Mouse (Mus musculus) gonadal fat pad, adult 2 months (tissue): Measurements from ENCODE around the gene Zswim5. TPM values are rescaled to one million over a fixed set of nuclear protein-coding genes. Genes with fewer than 3 reads are reported as not detected.
"Not testable (repeated sequence)": the region's sequence is repeated elsewhere in the genome, so short reads cannot be mapped to it uniquely, and the experiment has no call there.

Experiments used
- DNase-seq: peaks from one replicate; pipeline ENCODE4 v3.0.0-alpha.2; 2012; ENCODE audit warnings: low read depth
- polyA plus RNA-seq: library from polyadenylated mRNA; depleted of rRNA; stranded (reverse); fragments of >200 nt; gene quantifications from 2 replicates; pipeline ENCODE4 v1.2.3, GENCODE M21; 2012; rRNA removed

The Zswim5 gene
- 2.3 and 3.8 TPM in 2 replicates for polyA plus RNA-seq

DNA sequence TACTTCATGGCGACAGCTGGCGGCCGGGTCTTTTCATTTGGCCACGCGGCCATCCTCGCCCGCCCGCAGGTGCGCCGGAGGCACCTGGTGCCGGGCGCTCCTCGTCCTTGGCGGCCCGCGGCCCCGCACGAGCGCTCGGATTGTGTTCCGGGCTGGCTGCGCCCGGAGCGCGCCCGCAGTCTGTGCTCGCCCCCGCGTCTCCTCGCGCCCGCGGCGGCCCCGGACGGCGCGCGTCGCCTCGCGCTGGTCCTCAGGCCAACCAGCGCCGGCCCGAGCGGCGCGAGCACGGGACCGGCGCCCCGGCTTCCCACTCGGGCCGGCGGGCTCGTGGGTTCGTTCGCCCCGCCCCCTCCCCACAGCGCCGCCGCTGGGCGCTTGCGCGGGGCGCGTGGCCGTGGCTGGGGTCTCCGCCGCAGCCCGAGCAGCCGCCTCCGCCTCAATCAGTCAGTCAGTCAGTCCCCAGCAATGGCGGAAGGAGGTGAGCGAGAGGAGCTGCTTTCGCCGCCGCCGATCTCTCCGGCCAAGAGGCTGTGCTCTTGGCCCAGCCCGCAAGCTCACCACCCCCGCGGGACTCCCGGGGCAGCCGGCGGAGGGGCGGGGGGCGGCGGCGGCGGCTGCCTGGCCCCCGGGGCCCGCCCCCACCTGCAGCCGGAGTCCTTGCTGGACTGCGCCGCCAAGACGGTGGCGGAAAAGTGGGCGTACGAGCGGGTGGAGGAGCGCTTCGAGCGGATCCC lies at the start of gene Zswim5:
Gene Zswim5 (plus strand): TSS at position 382 of the 734 bp plus-strand sequence.
- no peak for DNase-seq

DNA sequence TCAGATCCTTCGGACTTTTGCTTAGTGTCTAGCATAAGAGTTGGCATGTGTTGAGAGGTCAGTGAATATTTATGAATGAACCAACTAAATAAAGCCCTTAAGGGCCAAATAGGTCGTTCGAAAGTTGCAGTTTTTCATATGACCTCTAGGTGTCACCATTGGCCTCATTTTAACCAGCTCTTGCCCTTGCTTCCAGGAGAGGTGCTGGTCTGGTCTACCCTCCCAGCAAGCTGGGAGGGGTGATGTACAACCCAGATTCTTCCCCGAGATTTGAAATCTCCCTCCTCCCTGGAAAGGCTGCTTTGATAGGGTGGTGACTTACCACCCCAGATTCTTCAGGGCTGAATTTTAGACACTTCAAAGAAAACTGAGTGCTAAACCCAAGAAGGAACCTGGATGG lies 49.4 kb upstream of the Zswim5 start:
- no peak for DNase-seq

DNA sequence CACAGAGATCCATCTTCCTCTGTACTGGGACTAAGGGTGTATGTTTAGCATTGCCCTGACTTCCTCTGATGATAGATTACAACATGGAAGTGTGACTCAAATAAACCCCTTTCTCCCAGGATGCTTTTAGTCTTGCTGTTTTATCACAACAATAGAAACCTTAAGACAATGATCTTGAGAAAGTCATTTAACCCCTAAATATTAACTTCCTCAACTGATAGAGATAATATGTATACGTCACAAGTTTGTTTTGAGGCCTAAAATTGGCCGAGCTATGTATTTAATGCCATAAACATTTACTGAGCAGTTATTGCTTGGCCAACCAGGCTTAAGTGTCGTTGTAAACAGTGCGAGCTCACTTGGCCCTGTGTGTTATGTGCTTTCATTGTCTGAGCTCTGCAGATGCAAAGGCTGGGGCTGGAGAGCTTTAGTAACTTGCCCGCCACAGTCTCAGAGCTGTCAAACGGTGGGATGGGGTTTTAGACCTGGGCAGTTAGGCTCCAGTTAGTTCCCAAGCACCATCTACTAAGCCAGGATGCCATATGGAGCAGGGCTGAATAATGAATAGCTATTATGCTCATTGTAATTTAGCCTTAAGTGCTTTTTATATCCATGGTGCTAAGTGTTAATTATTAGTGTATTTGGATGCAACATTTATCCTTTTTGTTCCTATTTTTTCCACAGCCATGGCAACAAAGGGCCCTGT lies 47.7 kb upstream of the Zswim5 start:
- DNase-seq: no peak

DNA sequence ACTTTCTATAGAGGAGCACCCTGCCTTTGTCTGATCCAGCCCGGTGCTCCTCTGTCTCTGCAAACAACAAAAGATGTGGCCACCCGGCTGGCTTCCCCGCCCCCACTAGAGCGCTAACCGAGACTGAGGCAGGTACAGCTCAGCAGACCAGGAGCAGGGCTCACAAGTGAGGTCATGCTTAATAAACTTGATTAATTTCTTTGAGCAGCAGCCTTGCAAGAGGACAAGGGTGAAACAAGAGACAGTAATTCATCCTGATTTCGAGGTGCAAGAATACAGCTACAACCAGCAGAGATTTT lies 47.2 kb upstream of the Zswim5 start:
- DNase-seq: no peak

DNA sequence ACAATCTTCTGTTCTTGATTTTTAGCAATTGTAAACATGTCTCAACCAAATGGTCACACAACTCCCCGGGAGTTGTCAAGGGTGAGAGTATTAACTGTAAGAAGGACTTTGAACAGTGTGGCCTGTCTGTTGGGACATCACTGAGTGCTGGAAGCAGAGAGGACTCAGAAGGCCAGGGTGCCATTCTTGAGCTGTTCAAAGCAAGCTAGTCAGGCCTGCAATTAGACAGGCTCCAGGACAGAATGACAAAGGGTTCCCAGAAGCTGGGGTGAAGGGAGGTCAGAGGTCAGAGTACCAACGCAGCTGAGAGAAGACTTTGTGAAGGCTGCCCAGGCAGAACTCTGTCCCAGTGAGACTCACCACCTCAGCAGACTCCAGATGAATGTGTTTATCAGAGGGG lies 38.2 kb upstream of the Zswim5 start:
- DNase-seq: no peak

DNA sequence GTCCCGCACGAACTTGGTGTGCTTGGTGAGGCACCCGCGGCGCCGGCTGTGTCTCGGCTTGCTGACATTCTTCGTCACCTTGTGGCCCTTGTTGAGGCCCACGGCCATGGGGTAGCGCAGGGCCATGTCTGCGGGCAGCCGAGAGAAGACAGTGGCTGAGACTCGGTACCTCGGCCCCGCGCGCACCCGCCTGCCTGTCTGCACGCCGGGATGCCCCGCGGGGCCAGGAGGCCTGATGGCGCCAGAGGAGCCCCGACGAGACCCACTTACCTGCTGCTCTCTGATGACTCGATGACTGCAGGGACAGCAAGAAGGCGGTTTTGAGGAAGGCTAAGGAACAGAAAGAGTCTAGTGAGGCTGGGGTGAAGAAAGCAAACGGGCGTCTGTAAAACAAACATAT lies 37.1 kb upstream of the Zswim5 start:
- not testable (repeated sequence) for DNase-seq

DNA sequence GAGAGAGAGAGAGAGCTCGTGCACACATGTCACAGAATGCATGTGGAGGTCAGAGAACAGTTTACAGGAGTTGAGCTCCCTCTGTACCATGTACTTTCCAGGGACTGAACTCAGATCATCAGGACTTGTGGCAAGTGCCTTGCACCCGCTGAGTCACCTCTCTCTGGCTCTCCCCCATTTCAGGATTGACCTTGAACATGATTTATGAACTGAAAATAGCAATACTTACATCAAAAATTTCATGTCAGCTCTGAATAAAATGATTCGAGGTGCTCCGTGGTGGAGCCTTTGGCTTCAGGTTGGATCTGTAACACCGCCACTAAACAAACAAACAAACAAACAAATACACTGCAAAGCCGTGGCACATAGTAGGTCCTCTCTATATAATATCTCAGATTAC lies 36.3 kb upstream of the Zswim5 start:
- no peak for DNase-seq

DNA sequence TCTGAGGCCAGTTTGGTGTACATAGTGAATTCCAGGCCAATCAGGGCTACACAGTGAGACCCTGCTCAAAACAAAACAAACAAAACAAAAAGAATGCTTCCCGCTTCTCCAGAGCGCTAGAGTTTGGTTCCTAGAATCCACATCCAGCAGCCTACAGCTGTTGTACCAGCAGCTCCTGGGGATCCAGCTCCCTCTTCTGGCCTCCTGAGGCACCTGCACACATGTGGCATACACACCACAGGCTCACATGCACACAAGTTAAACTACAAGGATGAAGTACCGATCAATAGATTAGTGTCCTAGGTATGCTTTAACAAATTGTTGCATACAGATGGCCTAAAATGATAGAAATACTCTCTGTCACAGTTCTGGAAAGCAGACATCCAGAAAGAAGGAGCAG lies 32.9 kb upstream of the Zswim5 start:
- no peak for DNase-seq

DNA sequence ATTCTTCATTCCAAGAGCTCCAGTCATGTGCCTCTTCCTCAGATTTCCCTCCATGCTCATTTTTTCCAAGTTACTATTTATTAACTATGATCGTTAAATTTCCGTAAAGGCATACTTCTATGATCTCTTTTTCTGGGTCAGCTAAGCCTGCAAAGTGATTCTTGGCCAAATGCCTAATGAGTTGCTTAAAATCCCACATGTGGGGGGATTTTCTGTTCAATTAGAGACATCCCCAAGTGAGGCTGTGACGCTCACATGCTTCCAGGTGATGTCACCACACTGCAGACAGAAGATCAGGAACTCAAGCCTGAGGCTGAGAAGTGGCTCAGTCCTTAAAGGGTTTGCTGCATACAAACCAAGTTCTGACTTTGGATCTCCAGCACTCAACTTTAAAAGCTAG lies 27.3 kb upstream of the Zswim5 start:
- no peak for DNase-seq

DNA sequence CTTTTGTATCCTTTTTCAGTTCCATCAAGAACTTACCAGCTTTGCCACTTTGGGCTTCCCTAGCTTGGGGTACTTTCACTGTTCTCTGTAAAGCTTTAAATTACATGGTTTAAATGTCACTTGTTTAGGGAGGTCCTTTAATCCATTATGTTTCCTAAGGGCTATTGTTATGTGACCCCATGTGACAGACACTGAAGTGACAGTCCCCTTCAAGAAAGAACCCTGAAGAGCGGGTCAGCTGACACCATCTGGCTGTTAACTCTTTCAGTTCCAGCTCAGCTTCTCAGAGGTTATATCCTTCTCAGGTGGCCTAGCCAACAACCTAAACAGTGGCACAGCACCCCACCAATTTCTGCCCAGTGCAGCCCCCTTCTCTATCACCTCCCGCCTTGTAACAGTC lies 22.9 kb upstream of the Zswim5 start:
- no peak for DNase-seq

DNA sequence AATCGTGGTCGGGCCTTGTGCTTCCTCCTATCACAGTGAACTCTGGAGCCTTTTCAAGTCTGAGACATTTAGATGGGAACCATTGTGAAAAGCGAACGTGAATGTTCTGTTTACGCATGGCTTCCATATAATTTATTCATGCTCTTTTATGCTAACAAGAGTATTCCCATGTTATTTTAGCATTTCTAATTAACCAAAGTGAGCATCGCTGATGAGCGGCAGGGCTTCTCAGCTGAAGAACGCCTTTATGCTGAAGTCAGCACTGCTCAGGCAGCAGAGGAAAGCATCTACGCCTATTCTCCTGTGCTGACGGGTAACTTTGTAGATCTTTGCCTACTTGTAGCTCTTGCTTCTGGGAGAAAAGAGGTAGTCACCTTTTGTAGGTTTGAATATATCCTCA lies 20.0 kb upstream of the Zswim5 start:
- no peak for DNase-seq

DNA sequence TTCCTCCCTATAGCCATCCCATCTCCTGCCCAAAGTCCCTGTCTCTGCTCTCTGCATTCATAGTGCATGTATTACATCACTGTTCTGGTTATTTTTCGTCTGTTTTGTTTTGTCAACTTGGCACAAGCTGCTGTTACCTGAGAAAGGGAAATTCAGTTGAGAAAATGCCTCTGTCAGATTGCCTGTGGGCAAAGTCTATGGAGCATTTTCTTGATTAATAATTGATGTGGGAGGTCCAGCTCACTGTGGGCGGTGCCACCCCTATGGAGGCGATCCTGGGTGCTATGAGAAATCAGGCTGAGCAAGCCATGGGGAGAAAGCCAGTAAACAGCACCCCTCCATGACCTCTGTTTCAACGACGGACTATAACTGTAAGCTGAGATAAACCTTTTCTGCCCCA lies 17.5 kb upstream of the Zswim5 start:
- DNase-seq: no peak

DNA sequence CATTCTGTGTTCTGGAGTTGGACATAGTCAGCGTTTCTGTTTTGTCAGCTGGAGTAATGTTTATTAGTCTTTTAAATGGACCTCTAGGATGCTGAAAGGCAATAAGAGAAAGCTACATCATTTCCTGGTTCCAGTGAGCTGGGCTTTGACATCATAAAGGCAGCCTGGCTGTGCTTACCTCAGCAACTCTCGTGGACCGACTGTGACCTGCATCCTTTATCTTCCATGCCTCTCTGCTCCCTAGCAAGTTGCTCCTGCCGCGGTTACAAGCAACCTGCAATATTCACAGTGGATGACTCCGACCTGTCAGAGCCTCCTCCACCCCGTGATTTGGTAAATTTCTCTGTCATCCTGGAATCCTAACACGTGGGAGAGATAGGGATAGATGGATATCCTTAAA lies 15.2 kb upstream of the Zswim5 start:
- DNase-seq: no peak

DNA sequence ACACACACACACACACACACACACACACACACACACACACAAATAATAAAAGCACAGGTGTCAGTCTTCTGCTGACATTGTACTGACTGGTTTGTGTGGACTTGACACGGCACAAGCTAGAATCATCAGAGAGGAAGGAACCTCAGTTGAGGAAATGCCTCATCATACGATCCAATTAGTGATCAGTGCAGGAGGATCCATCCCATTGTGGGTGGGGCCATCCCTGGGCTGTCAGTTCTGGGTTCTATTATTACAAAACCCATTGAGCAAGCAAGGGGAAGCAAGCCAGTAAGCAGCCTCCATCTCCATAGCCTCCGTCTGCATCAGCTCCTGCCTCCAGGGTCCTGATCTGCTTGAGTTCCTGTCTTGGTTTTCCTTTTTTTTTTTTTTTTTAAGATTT lies 7.3 kb upstream of the Zswim5 start:
- no peak for DNase-seq

DNA sequence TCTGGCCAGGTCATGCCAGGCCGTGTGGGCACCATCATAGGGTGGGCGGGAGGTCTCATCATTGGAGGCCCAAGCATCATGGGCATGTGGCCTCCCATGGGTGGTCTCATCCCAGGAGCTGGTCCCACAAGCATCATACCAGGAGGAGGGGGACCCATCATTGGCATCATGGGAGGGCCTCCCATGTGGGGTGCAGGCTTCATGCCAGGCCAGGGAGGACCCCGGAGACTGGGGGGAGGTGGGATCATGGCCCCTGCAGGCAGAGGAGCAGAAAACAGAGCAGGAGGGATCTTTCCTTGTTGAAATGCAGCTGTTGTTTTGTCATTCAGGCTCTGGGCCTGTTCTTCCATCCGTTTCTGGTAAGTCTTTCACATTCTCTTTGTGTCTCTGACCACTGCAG lies 2.6 kb upstream of the Zswim5 start:
- DNase-seq: no peak

DNA sequence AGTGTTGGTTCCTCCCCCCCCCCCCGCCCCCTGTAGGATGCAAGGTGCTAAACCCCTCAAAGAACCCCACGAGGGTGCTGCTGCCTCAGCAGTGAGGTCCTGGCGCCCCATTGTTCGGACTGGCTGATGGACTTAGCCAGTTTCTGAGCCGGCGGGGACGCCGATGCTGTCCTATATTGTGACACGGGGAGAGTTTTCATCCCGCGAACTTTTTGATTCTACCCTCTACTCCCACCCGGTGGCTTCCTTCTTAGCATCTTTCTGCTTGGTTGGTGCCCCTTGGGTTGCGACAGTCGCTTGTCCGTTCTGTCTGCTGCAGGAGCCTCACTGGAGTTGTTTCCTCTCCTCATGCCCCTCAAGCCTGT lies 564 bp upstream of the Zswim5 start:
- DNase-seq: no peak

DNA sequence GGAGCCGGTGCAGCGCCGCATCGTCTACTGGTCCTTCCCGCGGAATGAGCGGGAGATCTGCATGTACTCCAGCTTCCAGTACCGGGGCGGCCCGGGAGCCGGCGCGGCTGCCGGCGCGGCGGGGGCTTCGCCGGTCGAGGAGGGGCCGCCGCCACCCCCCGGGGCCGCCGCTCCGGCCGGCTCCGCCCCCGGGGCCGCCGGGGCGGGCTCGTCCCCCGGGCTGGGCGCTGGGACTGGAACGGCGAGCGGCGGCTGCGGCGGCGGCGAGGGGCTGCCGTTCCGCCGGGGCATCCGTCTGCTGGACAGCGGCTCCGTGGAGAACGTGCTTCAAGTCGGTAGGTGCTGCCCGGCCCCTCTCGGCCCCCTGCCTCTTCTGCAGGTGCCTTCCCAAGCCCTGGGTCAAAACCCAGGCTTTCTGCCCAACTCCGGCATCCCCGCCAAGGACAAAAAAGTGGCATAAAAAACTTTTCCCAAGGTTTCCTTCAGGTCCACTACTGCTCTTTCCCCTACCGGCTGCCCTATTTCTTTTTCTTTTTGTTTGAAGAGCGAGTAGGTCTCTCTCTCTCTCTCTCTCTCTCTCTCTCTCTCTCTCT lies 649 bp downstream of the Zswim5 start:
- DNase-seq: no peak

DNA sequence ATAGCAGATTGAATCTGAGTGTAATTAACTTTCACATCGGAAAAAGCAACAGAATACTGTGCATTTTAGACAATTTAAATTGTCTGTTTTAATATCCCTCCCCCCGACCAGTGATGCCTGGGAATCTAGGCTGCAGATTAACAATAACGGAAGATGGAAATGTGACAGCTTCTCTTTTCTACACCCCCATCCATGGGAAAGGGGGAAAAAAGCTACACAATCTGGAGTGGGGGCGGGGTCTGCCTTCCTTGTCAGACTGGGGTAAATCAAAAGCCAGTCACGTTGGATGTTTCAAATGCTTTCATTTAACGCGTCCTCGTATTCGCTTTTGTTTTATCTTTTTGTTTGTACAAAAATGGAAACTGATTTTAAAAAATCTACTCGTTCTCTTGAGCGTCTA lies 1.3 kb downstream of the Zswim5 start:
- no peak for DNase-seq

DNA sequence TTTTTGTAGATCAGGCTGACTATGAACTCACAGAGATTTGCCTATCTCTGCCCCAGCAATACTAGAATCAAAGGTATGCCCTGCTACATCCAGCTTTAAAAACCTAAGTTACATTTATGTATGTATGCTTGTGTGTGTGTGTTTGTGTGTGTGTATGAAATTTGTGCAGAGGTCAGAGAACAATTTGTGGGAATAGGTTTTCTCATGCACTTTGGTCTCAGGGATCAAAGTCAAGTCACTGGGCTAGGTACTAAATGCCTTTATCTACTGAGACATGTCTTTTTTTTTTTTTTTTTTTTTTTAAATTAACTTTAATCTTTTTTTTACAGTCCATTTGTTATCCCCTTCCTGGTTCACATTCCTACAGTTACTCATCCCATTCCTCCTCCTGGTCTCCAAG lies 5.5 kb downstream of the Zswim5 start:
- DNase-seq: no peak

DNA sequence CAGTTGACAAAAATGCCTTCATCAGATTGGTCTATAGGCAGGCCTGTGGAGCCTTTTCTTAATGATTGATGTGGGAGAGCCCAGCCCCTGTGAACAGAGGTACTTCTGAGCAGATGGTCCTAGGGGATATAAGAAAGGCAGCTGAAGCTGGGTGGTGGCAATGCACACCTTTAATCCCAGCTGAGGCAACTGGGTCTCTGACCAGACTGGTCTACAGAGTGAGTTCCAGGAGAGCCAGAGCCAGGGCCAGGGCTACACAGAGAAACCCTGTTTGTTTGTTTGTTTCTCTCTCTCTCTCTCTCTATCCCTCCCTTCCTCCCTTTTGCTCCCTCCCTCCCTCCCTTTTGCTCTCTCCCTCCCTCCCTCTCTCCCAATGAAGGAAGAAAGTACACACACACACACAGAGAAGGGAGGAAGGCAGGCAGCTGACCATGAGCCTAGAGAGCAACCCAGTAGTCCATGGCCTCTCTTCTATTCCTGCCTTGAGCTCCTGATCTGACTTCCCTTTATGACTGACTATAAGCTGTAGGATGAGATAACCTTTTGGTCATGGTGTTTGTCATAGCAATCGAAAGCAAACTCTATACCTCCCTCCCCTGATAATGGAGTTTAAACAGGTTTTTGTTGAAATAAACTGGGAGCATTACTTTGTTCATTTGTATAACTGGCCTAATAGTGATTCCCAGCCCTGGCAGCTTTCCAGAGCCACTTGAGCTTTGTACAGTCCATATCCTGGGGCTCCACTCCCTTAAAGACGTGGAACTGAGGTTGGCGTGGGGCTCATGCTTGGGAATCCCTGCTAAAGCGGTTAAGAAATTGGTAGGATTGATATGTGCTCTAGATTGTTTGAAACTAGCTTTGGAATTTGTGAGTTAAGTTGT lies 17.3 kb downstream of the Zswim5 start:
- no peak for DNase-seq

DNA sequence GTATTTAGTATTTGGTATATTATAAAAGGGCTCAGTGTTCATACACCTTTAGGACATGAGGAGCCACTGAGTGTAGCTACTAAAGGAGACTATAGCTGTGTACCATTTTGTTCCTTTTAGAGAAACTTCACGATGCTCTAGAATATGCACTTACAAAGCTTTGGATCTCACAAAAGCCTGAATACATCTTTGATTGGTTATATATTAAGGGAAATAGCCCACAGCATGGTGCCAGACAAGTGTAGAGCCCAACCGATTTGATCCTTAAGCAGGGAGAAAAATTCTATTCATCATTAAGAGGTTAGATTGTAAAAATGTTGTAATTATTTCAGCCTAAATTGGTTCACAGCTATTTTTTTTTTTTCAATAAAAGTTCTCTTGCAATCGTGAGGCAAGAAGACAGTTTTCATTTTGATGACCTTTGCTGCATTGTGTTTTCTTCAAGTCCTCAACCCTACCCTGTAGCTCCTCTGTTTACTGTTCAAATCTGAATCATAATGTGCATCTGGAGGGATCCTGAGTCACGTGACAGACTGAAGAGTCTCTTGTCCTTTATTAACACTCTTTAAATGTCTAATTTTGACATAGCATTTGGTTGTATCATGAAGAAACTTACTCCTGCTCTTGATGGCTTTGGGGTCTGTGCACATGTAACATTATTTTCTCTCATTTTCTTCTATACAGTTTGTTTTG lies 33.5 kb downstream of the Zswim5 start:
- DNase-seq: no peak

DNA sequence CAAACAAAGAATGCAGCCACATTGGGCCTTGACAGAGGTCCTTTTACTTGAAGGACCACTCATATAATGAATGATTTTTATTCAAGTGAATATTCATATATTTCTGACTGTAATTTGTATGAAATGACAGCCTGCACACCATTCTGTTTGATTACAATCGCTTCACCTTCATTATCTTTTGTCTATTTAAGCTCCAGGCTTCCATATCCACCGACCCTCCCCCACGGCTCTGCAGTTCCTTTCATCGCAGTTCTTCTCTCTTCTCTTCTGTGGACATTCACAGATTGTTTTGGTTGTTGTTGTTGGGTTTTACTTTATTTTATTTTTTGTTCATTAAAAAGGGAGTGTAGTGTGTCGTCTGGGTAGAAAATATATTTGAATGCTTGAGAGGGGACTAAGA lies 34.0 kb downstream of the Zswim5 start:
- no peak for DNase-seq
